Mouse (Mus musculus) embryo, embryonic 11 days (tissue): ENCODE measurements around the gene Hmgb1.

Source experiments
- DNase-seq: peaks from one replicate; pipeline ENCODE4 v3.0.0-alpha.2; 2015

Hmgb1 gene

GRCm38 (mm10) chr5:149051571-149052420 lies 132.5 kb downstream of the Hmgb1 start:
- peak; percentile 90 for DNase-seq

- peak; percentile 44 for DNase-seq
Observed at GRCm38 (mm10) chr5:149051194-149051570, 133.1 kb downstream of the Hmgb1 start.

GRCm38 (mm10) chr5:149050588-149051160 lies 133.6 kb downstream of the Hmgb1 start:
- DNase-seq, result no peak

- no peak for DNase-seq
Observed at GRCm38 (mm10) chr5:149049435-149049834, 134.9 kb downstream of the Hmgb1 start.

GRCm38 (mm10) chr5:149048961-149049360 lies 135.3 kb downstream of the Hmgb1 start:
- no peak for DNase-seq

- DNase-seq, result no peak
Observed at GRCm38 (mm10) chr5:149046650-149047049, 137.6 kb downstream of the Hmgb1 start.

- DNase-seq, result no peak
Observed at GRCm38 (mm10) chr5:149045470-149046085, 138.7 kb downstream of the Hmgb1 start.

GRCm38 (mm10) chr5:149045054-149045453 lies 139.2 kb downstream of the Hmgb1 start:
- DNase-seq, result no peak

GRCm38 (mm10) chr5:149044067-149044466 lies 140.2 kb downstream of the Hmgb1 start:
- no peak for DNase-seq

- DNase-seq, result no peak
Observed at GRCm38 (mm10) chr5:149043240-149043639, 141.0 kb downstream of the Hmgb1 start.

GRCm38 (mm10) chr5:149039825-149040224 lies 144.5 kb downstream of the Hmgb1 start:
- no peak for DNase-seq

GRCm38 (mm10) chr5:149037729-149038128 lies 146.6 kb downstream of the Hmgb1 start:
- DNase-seq, result no peak

GRCm38 (mm10) chr5:149036920-149037319 lies 147.4 kb downstream of the Hmgb1 start:
- DNase-seq, result no peak

- DNase-seq, result no peak
Observed at GRCm38 (mm10) chr5:149032438-149032837, 151.9 kb downstream of the Hmgb1 start.

GRCm38 (mm10) chr5:149031199-149031750 lies 153.0 kb downstream of the Hmgb1 start:
- peak; percentile 75 for DNase-seq

- DNase-seq, result no peak
Observed at GRCm38 (mm10) chr5:149030103-149030502, 154.2 kb downstream of the Hmgb1 start.

GRCm38 (mm10) chr5:149028394-149028793 lies 155.9 kb downstream of the Hmgb1 start:
- DNase-seq, result no peak

GRCm38 (mm10) chr5:149027389-149027788 lies 156.9 kb downstream of the Hmgb1 start:
- DNase-seq, result no peak

- DNase-seq, result no peak
Observed at GRCm38 (mm10) chr5:149021120-149021519, 163.2 kb downstream of the Hmgb1 start.

GRCm38 (mm10) chr5:149020681-149021062 lies 163.6 kb downstream of the Hmgb1 start:
- no peak for DNase-seq

- DNase-seq, result no peak
Observed at GRCm38 (mm10) chr5:149020059-149020680, 164.1 kb downstream of the Hmgb1 start.

GRCm38 (mm10) chr5:149017666-149018415 lies 166.4 kb downstream of the Hmgb1 start:
- no peak for DNase-seq
